Mouse (Mus musculus) right cerebral cortex, postnatal 25 days (tissue): ENCODE data around the gene Carmil1.
"Not testable (repeated sequence)": the region's sequence is repeated elsewhere in the genome, so short reads cannot be mapped to it uniquely, and the experiment has no call there.

Experiments used
- DNase-seq: peaks from one replicate; pipeline ENCODE4 v3.0.0; 2022

The Carmil1 gene

GRCm38 (mm10) chr13:24146541-24146940 is 134.1 kb downstream of the Carmil1 start:
- DNase-seq = no peak

DNA sequence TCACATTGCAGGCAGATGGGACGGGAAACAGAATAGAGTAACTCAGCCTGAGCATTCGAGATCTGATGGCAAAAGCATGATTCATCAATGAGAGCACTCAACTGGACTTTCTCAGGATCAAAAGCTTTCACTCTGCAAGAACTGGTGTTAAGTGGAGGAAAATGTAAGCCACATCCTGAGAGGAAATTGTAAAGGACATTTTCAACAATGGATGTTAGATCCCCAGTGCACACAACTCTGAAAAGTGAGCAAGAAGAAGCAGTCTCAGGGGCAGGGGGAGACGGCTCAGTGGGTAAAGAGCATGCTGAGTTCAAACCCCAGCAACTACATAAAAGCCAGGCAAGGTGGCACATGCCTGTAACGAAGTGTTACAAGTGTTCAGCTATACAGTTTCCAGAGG is 135.7 kb downstream of the Carmil1 start:
- no peak for DNase-seq

DNA sequence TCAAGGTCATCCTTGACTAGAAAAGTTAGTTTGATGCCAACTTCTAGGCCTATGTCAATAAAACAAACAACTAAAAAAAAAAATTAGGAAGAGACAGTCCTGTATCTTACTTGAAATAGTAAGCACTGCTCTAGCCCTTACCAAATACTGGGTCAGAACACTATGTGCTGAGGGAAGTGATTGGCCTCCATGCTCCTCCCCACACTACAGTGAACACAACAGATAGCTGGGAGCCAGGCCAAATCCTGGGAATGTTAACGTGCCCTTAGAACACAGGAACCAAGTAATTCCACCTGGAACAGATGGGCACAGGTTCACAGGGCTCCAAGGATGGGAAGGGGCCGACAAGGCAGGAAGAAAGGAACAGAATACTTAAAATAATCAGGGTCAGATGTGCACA is 136.5 kb downstream of the Carmil1 start:
- DNase-seq = no peak

DNA sequence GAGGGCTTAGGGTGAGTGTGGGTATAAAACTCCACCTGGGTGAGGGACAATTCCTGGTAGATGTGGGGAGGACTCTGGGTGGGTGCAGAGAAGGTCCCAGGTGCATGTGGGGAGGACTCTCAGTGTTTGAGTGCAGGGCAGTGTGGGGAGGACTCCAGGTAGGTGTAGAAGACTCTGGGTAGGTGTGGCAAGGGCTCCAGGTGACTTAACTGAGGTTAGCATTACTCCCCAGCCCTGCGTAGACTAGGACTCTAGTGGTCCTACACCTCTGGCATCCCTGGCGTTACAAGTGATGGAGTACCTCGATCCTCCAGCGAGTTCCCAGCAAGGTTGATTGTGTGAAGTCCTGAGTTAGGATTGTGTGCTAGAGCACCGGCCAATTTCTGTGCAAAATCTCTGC is 143.8 kb downstream of the Carmil1 start:
- no peak for DNase-seq

DNA sequence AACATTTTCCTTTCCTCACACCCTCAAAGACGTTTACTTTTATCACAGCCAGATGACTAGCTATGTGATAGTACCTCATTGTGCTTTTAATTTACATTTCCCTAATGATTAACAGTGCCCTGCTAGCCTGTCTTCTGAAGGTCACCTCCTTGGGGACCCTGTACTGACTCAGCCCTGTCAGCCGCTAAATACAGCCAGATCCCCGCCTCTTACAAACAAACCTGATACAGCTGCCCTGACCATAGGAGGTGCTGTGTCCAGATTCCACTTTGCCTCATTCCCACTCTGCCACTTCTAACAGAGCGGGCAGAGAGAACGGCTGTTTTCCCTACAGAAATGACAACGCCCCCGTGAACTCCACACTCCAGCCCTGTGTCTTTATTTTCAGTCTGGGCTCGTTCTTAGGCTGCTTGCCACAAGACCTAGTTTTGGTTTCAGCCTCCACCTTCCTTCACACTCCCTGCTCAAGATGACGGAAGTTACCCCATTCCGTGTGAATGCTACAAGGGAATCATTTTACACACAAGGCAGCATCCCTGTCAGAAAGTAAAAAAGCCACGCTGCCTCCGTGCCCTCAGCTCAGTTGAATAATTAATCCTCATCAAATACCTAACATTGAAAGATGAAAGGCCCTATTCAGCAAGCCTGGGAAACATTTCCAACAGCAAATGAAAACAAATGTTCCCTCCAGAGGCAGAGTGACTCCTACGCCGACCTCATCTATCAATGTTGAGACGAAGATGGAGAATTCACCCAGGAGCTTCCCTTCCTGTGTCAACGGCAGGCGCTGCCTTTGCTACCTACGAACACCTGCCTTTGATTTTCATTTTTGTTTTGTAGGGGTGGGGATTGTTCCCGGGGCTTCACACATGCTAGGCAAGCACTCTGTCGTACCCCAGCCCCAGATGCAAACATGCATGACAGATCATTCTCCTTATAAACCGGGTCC is 145.0 kb downstream of the Carmil1 start:
- DNase-seq = peak; percentile 24

DNA sequence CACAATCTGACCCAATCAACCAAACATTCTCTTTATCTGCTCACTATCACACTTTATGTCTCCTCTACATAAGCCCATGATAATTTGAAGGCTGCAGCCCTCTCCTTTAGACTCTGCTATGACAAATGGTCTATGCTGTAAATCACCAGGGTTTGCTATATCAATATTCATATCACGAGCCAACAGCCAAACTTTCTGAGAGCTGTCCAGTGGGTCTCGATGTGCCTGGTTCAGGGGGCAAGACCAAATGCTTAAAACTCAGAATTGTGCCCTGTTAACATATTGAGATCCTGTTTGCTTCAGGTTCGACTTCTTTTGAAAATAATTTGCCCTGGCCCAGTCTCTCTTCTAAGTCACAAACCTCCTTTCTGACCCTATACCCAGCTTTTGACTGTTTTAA is 147.7 kb downstream of the Carmil1 start:
- DNase-seq = no peak

DNA sequence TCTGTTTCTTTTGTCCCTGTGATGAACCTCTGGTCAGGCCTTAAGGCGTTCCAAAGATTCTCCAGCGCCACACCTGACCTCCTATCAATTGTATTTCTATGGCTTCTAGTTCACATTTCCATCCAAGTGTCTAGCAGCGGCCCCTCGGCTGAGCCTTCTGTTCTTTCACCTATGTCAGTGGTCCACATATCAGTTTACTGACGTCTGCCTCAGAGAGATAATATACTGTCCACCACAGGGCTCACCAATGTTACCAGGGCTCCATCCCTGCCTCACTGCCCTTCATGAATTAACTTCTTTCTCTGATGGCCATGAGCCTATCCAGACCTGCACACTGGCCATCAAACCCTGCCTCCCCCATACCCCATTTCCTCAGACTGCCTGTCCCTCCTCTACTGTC is 149.3 kb downstream of the Carmil1 start:
- no peak for DNase-seq

DNA sequence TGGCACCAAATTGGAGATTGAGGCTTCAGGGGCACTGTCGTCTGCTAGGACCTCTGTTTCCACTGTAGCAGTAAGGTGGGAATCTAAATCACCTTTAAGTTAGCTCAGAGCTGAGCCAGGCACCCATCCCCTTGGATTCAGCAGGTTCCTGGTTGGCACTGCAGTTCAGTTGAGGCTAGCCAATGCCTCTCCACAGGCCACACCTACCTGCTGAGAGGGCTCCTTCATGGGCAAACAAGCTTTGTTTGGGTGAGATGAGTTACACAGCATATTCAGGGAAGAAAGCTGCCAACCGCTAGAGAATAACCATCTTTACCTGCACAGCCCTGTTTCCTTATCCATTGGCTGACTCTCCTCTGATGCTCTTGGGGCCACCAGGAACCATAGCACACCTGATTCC is 149.9 kb downstream of the Carmil1 start:
- DNase-seq = no peak

- DNase-seq = no peak
Measured at GRCm38 (mm10) chr13:24128731-24129130, 151.9 kb downstream of the Carmil1 start.

DNA sequence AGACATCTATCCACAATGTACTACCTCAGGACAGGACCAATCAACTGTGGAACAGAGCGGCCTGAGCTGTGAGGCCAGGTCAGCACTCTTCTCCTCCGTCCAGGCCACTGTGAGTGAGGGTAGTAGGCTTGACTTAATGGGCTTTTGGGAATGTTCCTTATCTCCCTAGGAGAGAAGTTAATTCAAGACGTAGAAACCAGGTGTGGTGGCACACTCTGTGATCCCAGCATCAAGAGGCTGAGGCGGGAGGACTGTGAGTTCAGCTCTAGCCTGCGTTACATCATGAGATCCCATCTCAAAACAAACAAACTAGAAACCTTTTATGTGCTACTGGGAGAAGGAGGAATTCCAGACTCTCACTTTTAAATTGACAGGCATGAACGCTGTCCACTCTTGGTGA is 154.7 kb downstream of the Carmil1 start:
- DNase-seq = no peak

GRCm38 (mm10) chr13:24117181-24117812 is 163.3 kb downstream of the Carmil1 start:
- no peak for DNase-seq

GRCm38 (mm10) chr13:24112689-24113348 is 167.8 kb downstream of the Carmil1 start:
- DNase-seq = peak; percentile 30

DNA sequence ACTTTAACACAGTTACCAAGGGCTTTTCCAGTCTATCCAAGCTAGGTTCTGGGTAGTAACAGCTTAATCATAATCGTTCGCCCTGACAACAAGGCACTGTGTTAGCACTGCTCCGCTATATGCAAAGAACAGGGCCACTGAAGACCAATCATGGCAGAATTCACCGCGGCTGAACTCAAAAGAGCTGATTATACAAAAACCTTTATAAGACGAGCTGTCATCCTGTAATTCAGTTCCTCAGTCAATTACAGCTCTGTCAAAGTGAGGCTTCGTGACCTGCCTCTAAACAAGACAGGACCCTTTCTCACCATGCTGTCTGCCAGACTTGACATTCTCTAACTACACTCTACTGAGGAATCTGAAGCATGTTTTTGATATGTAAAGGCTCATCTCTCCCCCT is 170.3 kb downstream of the Carmil1 start:
- DNase-seq = no peak

- DNase-seq = no peak
Measured at GRCm38 (mm10) chr13:24108282-24108681, 172.3 kb downstream of the Carmil1 start.

DNA sequence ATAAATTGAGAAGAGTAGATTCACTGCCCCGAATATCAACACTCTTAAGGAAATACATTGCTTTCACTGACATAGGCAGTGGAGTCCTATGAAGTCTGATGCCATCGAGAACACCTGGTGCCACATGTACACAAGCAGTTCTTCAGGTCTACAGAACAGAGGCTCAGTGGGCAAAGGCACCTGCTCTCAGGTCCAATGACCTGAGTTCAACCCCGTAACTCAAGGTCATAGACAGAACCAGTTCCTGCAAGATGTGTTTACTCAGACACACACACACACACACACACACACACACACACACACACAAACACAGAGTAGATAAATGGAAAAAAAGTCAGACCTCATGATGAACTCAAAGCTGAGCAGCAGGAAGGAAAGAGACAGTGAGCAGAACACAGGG is 173.5 kb downstream of the Carmil1 start:
- DNase-seq = no peak

- no peak for DNase-seq
Measured at GRCm38 (mm10) chr13:24105838-24106237, 174.8 kb downstream of the Carmil1 start.

DNA sequence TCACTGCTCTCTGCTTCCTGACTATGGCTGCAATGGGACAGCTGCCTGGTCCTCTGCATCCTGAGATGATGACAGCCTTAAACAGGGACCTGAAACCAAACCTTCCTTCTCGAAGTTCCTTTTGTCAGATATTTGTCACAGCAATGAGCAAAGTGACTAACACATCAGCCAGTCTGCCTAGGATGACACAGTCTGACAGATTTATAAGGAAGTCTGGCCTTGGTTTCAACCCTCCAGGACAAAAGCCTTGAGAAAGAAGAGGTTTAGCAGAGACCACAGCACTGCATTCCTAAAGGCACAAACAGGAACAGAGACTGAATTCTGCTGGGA is 175.3 kb downstream of the Carmil1 start:
- no peak for DNase-seq

DNA sequence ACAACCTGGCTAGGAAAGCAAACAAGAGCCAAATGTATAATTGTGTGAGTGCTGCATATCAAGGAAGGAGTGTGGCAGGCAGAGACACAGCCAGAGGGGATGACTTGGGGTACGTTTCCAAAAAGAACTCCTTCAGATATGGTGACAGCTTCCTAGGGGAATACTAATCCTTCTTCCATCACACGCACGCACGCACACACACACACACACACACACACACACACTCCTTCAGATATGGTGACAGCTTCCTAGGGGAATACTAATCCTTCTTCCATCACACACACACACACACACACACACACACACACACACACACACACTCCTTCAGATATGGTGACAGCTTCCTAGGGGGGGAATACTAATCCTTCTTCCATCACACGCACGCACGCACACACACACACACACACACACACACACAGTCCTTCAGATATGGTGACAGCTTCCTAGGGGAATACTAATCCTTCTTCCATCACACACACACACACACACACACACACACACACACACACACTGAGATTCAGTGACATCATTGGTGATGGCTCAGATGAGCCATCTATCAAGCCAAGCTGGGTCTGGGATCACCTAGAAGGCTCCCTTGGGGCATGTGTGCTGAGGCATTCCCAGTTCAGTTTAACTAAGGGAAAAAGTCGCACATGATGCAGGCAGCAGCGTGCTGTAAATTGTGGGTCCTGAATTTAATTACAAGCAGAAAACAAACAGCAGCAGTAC is 175.8 kb downstream of the Carmil1 start:
- DNase-seq = not testable (repeated sequence)

- no peak for DNase-seq
Measured at GRCm38 (mm10) chr13:24104016-24104415, 176.6 kb downstream of the Carmil1 start.

GRCm38 (mm10) chr13:24103152-24103551 is 177.4 kb downstream of the Carmil1 start:
- no peak for DNase-seq

- no peak for DNase-seq
Measured at GRCm38 (mm10) chr13:24102256-24102655, 178.3 kb downstream of the Carmil1 start.

DNA sequence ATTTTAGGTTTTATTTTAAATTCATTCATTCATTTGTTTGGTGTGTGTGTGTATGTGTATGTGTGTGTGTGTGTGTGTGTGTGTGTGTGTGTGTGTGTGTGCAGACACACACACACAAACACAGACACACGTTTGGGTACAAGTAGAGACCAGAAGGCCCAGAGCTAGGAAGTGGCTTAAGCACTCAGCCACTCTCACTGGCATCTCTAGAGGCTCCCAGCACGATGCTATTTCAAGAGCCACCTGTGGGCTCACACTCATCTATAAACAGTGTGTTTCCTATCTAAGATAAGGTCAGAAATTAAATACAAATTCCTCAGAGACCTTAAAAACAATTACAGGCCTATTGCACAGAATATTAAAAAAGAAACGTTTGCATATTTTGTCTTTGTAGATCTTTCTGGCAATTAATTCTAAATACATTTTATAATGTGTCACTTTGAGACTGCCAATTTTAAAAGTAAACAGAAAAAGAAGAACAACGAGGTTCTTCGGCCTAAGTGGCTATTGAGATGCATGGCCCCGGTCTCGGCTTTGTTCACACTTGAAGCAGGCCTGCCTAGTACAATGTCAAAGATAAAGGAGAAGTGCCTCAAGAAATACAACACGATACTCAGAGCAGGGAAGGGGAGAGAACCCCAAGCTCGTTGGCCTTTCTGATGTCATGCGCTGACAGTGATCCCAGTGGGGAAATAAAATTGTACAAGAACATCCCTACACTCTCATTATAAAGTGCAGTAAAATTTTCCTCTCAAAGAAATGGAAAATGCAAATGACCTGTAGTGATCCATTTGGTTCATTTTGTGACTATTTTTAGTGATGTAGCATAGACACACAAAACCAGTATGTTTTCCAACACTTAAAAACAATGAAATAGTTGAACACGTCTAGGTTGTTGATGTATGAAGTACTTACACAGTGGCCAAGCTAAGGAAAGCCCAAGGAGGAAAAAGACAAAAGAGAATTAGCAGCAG is 179.2 kb downstream of the Carmil1 start:
- DNase-seq = no peak
